Mouse (Mus musculus) stomach, postnatal 0 days (tissue): ENCODE measurements around the gene Gjb5.

ENCODE experiments used
- CTCF ChIP-seq: IDR thresholded peaks from 2 replicates; pipeline ENCODE4 v1.5.1; 2016; ENCODE audit warnings: antibody characterized with exemption, low read depth, mild to moderate bottlenecking, moderate library complexity
- EP300 ChIP-seq: optimal IDR thresholded peaks from 2 replicates; pipeline ENCODE3; 2016; ENCODE audit warnings: antibody characterized with exemption

- TF ChIP-seq CTCF, result no peak
- no peak for TF ChIP-seq EP300
Observed at GRCm38 (mm10) chr4:127331171-127331570, 26.8 kb downstream of the Gjb5 start.
